Mouse (Mus musculus) heart, embryonic 10.5 days (tissue): ENCODE measurements around the gene Ints11. TPM values are rescaled to one million over a fixed set of nuclear protein-coding genes. Genes with fewer than 3 reads are reported as not detected.
A peak's percentile ranks its signal among the peaks of the same experiment; 100 is the strongest.

Experiments used
- DNase-seq: peaks from one replicate; pipeline ENCODE4 v3.0.0-alpha.2; 2017; ENCODE audit warnings: low spot score
- H3K27ac ChIP-seq: fragments of 300-500 bp; sonication (generic); 2 replicates; pipeline ENCODE4 v1.5.1; 2016; ENCODE audit warnings: mild to moderate bottlenecking
- H3K27me3 ChIP-seq: fragments of 300-500 bp; sonication (generic); 2 replicates; pipeline ENCODE4 v1.6.1; 2016; ENCODE audit warnings: mild to moderate bottlenecking; ENCODE audit not compliant: poor library complexity, insufficient read depth, severe bottlenecking
- H3K36me3 ChIP-seq: fragments of 300-500 bp; sonication (generic); 2 replicates; pipeline ENCODE4 v1.6.1; 2016; ENCODE audit warnings: mild to moderate bottlenecking, moderate library complexity
- H3K4me1 ChIP-seq: fragments of 300-500 bp; sonication (generic); 2 replicates; pipeline ENCODE4 v1.6.1; 2016; ENCODE audit warnings: mild to moderate bottlenecking
- H3K4me3 ChIP-seq: fragments of 300-500 bp; sonication (generic); 2 replicates; pipeline ENCODE4 v1.5.1; 2016; ENCODE audit warnings: mild to moderate bottlenecking, moderate library complexity
- H3K9me3 ChIP-seq: fragments of 300-500 bp; sonication (generic); 2 replicates; pipeline ENCODE4 v1.6.1; 2016; ENCODE audit warnings: mild to moderate bottlenecking, moderate library complexity
- WGBS: fragments of 180-500 bp; shearing (Covaris S2); methylation state at CpG from one replicate; pipeline ENCODE4 v1.1.7; 2016; 5-methylcytosine and 5-hydroxymethylcytosine counted together
- polyA plus RNA-seq: library from polyadenylated mRNA; unstranded; fragments of >200 nt; fragmentation: Nextera tagmentation; extraction: Ambion mirVana; gene quantifications from 2 replicates; pipeline ENCODE4 v1.2.1, GENCODE M21; 2016

Ints11 gene
- polyA plus RNA-seq, 1 experiment from 2014 or later, result 73.9 TPM

- Histone ChIP-seq H3K9me3 (no peaks in the 10 kb centered on the region), H3K36me3 (peaks cover 36% of the 10 kb centered on the region), H3K27ac (no peak overlapping the region), H3K4me1 (peaks cover 21% of the 10 kb centered on the region), H3K27me3 (no peaks in the 10 kb centered on the region), H3K4me3 (no peak overlapping the region)
- DNase-seq, result no peak
- 87% methylated on average over 2 of the region's 2 CpGs for WGBS
Observed at GRCm38 (mm10) chr4:155851951-155852411, 17.4 kb upstream of the Ints11 start.

GRCm38 (mm10) chr4:155853421-155853820 lies 15.9 kb upstream of the Ints11 start:
- no peaks in the 10 kb centered on the region for H3K9me3 ChIP-seq
- no peak overlapping the region for H3K4me3 ChIP-seq
- H3K27me3 ChIP-seq, result no peaks in the 10 kb centered on the region
- H3K4me1 ChIP-seq, result peaks cover 12% of the 10 kb centered on the region
- H3K27ac ChIP-seq, result no peak overlapping the region
- WGBS, result 88% methylated on average over 9 of the region's 9 CpGs
- DNase-seq, result no peak
- H3K36me3 ChIP-seq, result peaks cover 50% of the 10 kb centered on the region

- WGBS, result 96% methylated on average over 12 of the region's 12 CpGs
- H3K27ac ChIP-seq, result no peak overlapping the region
- DNase-seq, result no peak
- H3K36me3 ChIP-seq, result peaks cover 55% of the 10 kb centered on the region
- H3K27me3 ChIP-seq, result no peaks in the 10 kb centered on the region
- 0 out of 2 replicates have a peak, but pooled peaks cover 5% of the 10 kb centered on the region for H3K4me1 ChIP-seq
- no peaks in the 10 kb centered on the region for H3K9me3 ChIP-seq
- H3K4me3 ChIP-seq, result no peak overlapping the region
Observed at GRCm38 (mm10) chr4:155854991-155855390, 14.4 kb upstream of the Ints11 start.

- Histone ChIP-seq H3K4me1 (0 out of 2 replicates have a peak, but pooled peaks cover 5% of the 10 kb centered on the region), H3K4me3 (no peak overlapping the region), H3K9me3 (no peaks in the 10 kb centered on the region), H3K27me3 (no peaks in the 10 kb centered on the region), H3K36me3 (peaks cover 58% of the 10 kb centered on the region), H3K27ac (no peak overlapping the region)
- no peak for DNase-seq
- 89% methylated on average over 12 of the region's 12 CpGs for WGBS
Observed at GRCm38 (mm10) chr4:155856071-155856470, 13.3 kb upstream of the Ints11 start.

- no peaks in the 10 kb centered on the region for H3K27me3 ChIP-seq
- H3K27ac ChIP-seq, result no peak overlapping the region
- H3K4me1 ChIP-seq, result 0 out of 2 replicates have a peak, but pooled peaks cover 5% of the 10 kb centered on the region
- H3K4me3 ChIP-seq, result no peak overlapping the region
- no peak for DNase-seq
- H3K9me3 ChIP-seq, result no peaks in the 10 kb centered on the region
- 83% methylated on average over 3 of the region's 3 CpGs for WGBS
- H3K36me3 ChIP-seq, result peaks cover 58% of the 10 kb centered on the region
Observed at GRCm38 (mm10) chr4:155856881-155857280, 12.5 kb upstream of the Ints11 start.

- Histone ChIP-seq H3K27ac (no peak overlapping the region), H3K4me3 (no peak overlapping the region), H3K4me1 (0 out of 2 replicates have a peak, but pooled peaks cover 2% of the 10 kb centered on the region), H3K9me3 (no peaks in the 10 kb centered on the region), H3K27me3 (no peaks in the 10 kb centered on the region), H3K36me3 (peaks cover 49% of the 10 kb centered on the region)
- WGBS, result 14% methylated on average over 13 of the region's 13 CpGs
- peak; percentile 94 for DNase-seq
Observed at GRCm38 (mm10) chr4:155859318-155859717, 10.0 kb upstream of the Ints11 start.

- no peaks in the 10 kb centered on the region for H3K27me3 ChIP-seq
- H3K9me3 ChIP-seq, result no peaks in the 10 kb centered on the region
- H3K36me3 ChIP-seq, result peaks cover 41% of the 10 kb centered on the region
- 0 out of 2 replicates have a peak, but pooled peaks cover 2% of the 10 kb centered on the region for H3K4me1 ChIP-seq
- 87% methylated on average over 7 of the region's 7 CpGs for WGBS
- no peak for DNase-seq
- no peak overlapping the region for H3K4me3 ChIP-seq
- no peak overlapping the region for H3K27ac ChIP-seq
Observed at GRCm38 (mm10) chr4:155861787-155862186, 7.6 kb upstream of the Ints11 start.

GRCm38 (mm10) chr4:155863001-155863400 lies 6.3 kb upstream of the Ints11 start, which contains the start of gene Tas1r3:
Gene Tas1r3 (minus strand): TSS chr4:155863362.
- Histone ChIP-seq H3K4me3 (no peak within 1 kb of the TSS), H3K36me3 (peaks cover 33% of the 10 kb centered on the region), H3K27me3 (no peaks in the 10 kb centered on the region), H3K9me3 (no peaks in the 10 kb centered on the region), H3K4me1 (0 out of 2 replicates have a peak, but pooled peaks cover 2% of the 10 kb centered on the region), H3K27ac (no peak within 1 kb of the TSS)
- DNase-seq, result no peak
- WGBS, result 70% methylated on average over 5 of the region's 5 CpGs

- peak overlapping the region; percentile 50 for H3K27ac ChIP-seq
- peaks cover 48% of the 10 kb centered on the region for H3K36me3 ChIP-seq
- 9% methylated on average over 22 of the region's 22 CpGs for WGBS
Observed at GRCm38 (mm10) chr4:155868614-155869298, 590 bp upstream of the Ints11 start.

GRCm38 (mm10) chr4:155871404-155871803 lies 2.1 kb downstream of the Ints11 start:
- Histone ChIP-seq H3K4me3 (0 out of 2 replicates have a peak overlapping the region, but pooled peaks have one; percentile 3), H3K36me3 (peaks cover 57% of the 10 kb centered on the region), H3K9me3 (no peaks in the 10 kb centered on the region), H3K27ac (no peak overlapping the region), H3K27me3 (no peaks in the 10 kb centered on the region), H3K4me1 (peaks cover 12% of the 10 kb centered on the region)
- WGBS, result 91% methylated on average over 7 of the region's 7 CpGs
- DNase-seq, result no peak

More at GRCm38 (mm10) chr4:155868614-155869298, 590 bp upstream of the Ints11 start:
- Histone ChIP-seq H3K27me3 (no peaks in the 10 kb centered on the region), H3K4me3 (peak overlapping the region; percentile 77), H3K9me3 (no peaks in the 10 kb centered on the region), H3K4me1 (peaks cover 12% of the 10 kb centered on the region)
- DNase-seq, result no peak

- H3K27ac ChIP-seq, result peak overlapping the region; percentile 56; the same call in 1 of the 2 replicates
- no peak for DNase-seq
- H3K9me3 ChIP-seq, result no peaks in the 10 kb centered on the region
- H3K4me1 ChIP-seq, result no peaks in the 10 kb centered on the region
- WGBS, result 64% methylated on average over 3 of the region's 3 CpGs
- H3K36me3 ChIP-seq, result peaks cover 54% of the 10 kb centered on the region
- no peaks in the 10 kb centered on the region for H3K27me3 ChIP-seq
- no peak overlapping the region for H3K4me3 ChIP-seq
Observed at GRCm38 (mm10) chr4:155883587-155883986, 14.2 kb downstream of the Ints11 start.

- 88% methylated on average over 5 of the region's 5 CpGs for WGBS
- Histone ChIP-seq H3K27me3 (no peaks in the 10 kb centered on the region), H3K4me1 (peaks cover 14% of the 10 kb centered on the region), H3K27ac (no peak overlapping the region), H3K36me3 (peaks cover 54% of the 10 kb centered on the region), H3K4me3 (no peak overlapping the region), H3K9me3 (no peaks in the 10 kb centered on the region)
- no peak for DNase-seq
Observed at GRCm38 (mm10) chr4:155886330-155886729, 17.0 kb downstream of the Ints11 start.

GRCm38 (mm10) chr4:155887674-155888073 lies 18.3 kb downstream of the Ints11 start:
- Histone ChIP-seq H3K27ac (no peak overlapping the region), H3K4me3 (no peak overlapping the region), H3K27me3 (no peaks in the 10 kb centered on the region), H3K36me3 (peaks cover 54% of the 10 kb centered on the region), H3K4me1 (peaks cover 17% of the 10 kb centered on the region), H3K9me3 (no peaks in the 10 kb centered on the region)
- no peak for DNase-seq
- WGBS, result 86% methylated on average over 10 of the region's 10 CpGs
